Mouse (Mus musculus): ENCODE data around the gene Ap1s3.

Gene Ap1s3

DNA sequence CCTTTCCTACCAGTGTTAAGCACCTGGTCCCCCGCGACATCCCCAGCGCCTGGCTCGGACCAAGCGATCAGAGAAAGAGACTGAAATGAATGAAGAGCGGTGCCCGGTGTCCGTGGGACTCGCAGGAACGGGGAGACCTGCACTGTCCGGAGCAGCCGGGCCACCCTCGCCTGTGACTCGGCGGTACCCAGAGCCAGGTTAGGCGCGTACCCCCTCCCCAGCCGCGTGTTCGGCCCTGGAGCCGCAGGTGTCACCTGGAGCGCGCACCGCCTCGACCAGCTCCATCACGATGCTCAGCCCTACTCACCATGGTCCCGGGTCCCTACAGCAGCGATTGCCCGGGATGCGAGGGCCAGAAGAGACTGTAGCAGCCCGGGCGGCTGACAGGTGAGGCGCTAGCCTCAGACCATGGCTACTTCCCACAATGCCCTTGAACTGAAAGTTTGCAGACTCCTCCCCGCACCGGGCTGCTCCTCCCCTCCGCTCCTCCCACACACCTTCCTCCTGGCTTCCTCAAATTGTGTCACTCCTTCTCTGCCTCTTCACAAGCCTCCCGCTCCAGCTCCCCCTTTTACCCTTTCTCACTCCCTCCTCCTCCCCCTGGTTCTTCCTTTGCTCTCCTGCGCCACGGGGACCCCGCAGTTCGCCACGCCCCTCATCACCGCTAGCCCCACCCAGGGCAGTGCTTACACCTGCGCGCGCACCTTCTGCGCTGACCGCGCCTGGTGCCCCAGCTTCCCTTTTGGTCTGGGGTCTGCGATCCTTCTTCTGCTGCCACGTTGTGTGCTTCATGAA lies at the start of gene Ap1s3:
Ap1s3 (minus strand) TSS at position 430 of the 795 bp plus-strand sequence.
- peak; percentile 43 for DNase-seq (ENCODE audit: low spot score)

DNA sequence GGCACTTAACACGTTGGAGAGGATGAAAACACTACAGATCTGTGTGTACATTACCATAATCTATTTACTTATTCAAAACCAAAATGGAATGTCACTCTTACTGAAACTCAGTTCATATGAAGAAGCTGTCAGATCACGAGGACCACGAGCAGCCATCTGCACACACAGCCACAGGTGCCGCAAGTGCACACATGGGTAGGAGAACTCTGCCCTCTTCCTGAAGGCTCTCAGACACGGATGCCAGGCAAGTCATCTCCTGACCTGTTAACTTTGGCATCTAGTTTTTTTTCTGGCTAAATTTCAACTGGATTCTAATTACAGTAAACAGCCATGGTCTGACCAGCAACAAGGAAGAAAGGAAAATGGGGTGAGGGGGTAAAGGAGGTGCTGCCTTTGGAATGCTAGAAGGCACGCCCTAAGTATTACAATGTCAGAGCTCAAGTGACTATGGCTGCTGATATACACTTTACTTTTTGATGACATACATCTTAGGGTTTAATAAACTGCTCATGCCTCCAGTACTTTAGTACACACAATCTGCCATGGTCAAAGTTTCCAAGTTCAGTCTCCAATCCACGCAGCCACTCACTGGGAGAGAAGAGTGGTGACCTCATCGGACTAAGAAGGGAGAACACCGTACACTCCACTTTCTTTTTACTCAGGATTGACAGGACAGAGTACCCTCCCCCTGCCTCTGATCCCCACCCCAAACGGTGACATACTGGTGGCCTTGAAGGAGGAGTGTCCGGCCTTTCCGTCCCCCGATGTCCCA lies 42.6 kb upstream of the Ap1s3 start:
- no peak for DNase-seq (ENCODE audit: low spot score)

DNA sequence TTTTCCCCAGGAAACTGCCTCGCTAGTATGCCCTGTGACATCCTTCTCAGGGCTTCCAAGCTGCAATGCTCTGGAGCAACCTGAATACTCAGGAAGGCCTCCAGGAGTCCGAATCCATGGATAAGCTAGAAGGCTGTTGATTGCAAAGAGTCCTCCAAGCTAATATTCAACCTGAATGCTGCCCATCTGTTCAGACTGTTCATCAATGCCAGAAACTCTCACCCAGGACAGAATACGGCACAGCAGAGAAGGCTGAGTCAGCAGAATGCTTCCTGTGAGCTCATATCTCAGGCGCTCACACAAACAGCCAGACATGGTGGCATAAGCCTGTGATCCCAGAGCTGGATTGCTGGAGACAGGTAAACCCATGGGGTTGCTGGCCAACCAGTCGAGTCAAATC lies 41.3 kb upstream of the Ap1s3 start:
- no peak for DNase-seq (ENCODE audit: low spot score)

DNA sequence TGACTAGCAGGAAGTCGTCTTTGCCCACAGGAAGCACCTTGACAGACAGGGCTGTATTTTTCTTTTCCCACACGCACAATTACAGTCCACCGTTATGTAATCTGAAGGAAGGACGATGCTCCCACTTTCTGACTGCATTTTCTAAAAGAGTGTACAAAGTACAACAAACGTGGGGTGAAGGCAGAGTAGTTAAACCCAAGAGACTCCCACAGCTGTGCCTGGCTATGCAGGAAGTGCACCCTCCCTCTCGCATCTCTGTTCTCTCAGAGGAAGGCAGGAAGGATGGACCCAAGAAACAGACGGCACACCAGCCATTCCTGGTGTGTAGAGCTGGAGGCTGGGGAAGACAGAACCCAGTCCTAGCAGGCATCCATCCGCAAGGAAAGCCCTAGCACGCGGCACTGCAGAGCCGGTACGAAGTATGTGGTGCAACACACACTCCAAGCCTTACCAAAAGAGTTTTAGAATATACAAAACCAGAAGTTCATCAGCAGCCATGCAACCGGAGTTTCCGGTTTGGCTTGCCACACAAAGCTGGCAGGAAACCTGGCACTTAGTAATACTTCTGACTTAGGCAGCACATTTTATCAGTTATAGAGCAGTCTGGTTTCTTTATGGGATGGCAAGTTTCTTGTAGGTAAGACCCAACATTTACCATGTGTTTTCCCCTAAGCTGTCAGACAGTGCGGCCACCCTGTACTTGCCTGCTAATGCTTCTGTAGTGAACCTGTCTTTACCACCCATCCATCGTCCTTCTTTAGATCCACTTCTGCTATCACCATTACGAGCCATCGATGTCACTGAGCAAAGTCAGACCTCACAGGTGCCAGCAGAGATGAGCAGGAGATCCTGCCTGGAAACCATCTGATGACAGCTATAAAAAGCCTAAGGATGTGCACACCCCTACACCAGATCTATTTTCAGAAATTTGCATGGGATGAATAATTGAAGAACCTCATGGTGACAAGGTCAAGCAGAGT lies 39.7 kb upstream of the Ap1s3 start:
- DNase-seq (ENCODE audit: low spot score) = no peak

DNA sequence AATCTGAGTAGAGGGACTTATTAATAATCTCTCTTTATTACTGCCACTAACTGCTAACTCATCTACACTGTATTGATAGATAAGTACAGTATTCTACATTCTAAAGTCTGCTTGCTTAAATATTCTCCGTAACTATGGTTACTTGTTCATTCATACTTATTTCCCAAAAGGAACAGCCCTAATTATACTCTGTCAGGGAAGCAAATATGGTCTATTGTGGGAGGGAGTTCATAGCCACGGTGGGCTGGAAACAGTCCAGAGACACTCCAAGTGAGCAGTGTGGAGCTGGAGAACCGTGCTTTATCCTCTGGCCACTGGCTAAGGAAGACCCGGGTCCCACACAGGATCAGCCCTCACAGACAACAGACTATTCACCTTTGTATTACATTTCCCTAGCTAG lies 38.9 kb upstream of the Ap1s3 start:
- DNase-seq (ENCODE audit: low spot score) = no peak

DNA sequence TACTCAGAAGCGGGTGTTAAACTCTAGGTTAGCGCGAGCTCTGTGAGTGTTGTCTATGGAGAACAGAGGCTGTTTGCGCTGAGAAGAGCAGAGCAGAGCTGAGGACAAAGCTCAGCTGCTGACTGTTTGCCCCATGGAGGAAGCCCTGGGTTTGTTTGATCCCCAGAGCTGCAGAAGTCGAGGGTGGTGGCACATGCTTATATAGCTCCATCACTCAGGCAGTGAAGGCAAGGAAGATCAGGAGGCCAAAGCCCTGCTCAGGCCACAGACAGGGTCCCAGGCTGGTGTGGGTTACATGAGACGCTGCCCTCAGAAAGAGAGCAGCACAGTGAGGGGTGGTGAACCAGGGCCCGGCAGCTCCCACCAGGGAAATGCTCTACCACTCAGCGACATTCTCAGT lies 38.4 kb upstream of the Ap1s3 start:
- DNase-seq (ENCODE audit: low spot score) = no peak

DNA sequence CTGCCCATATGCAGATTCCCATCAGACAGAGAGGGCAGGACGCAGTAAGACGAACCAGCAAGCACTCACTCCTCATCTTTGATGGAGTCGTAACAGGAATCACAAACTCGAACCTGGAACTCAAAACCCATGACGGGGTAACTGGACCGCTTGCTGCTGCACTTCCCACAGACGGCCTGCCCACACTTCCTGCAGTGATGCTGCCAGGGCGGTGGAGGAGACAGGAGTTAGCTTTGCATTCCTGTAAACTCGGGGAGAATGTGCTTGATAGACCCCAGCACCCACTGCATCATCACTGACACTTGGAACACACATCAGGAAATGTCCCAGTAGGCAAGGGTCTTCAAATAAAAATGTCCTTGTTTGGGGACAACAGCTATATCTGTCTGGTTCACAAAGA lies 35.6 kb upstream of the Ap1s3 start:
- no peak for DNase-seq (ENCODE audit: low spot score)

DNA sequence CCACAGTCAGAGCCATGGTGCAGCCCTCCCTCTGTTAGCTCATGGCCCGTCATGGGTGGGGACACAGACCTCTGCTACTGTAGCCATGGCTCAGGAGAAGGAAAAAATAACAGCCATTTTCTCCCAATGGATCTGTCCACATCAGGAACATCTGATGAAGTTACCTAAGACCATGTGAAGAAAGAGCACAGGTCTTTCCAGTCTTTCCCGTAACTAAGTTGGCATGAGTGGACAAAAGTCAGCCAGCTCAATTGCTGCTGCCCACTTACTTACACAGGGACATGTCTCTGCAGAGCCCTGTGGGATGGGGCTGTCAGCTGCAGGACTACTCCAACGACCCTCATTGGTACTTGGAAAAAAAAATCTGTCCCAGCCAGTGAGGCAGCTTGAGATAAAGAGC lies 34.9 kb upstream of the Ap1s3 start:
- DNase-seq (ENCODE audit: low spot score) = no peak

DNA sequence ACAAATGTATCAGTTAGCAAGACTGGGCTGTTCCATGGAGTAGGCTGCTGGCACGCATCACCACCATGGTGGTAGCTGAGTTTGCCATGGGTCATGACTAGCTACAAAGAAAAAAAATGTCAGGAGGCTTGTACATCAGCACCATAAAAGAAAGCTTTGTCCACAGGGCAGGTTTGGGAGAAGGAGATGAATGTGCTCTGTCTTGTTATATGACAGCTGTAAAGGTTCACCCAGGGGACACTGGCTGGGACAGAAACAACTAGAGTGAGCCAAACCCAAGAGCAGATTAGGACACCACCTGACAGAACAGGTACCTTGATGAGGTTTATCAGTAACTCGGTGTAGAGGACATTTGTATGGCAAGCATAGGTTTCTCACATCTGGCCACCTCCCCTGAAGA lies 32.9 kb upstream of the Ap1s3 start:
- no peak for DNase-seq (ENCODE audit: low spot score)

DNA sequence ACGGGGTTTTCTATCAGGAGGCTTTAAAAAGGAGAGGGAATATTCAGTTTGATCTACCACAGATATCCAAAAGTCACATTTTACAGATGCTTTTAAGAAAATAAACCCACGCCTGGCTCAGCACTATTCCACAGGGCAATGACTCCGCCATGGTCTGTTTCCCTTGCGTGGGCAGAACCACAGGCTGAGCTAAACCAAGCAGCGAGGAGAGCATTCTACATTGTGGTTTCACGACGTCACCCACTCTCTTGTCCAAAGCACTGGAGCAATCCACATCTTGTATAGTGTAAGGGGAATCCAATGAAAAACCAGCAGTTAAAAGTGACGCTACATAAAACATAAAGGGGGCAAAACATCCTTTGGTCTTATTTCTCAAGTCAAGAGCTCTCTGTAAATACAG lies 31.7 kb upstream of the Ap1s3 start:
- no peak for DNase-seq (ENCODE audit: low spot score)

DNA sequence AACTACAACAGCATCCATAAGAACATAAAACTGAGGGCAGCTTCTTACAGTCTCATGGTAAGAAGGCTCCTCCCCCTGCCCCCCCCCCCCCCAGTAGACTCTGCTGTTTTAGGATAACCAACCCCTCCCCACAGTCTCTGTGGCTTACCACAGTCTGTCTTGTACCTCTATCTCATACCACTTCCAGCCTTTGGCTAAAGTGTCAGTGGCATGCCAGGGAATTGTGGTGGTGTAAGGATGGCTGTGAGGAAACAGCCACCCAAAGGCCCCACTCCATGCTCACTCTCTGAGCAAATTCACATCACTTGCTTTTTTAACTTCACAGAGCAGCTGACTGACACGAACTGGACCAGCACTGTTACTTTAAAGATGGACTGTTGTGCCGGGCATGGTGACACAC lies 26.7 kb upstream of the Ap1s3 start:
- no peak for DNase-seq (ENCODE audit: low spot score)

DNA sequence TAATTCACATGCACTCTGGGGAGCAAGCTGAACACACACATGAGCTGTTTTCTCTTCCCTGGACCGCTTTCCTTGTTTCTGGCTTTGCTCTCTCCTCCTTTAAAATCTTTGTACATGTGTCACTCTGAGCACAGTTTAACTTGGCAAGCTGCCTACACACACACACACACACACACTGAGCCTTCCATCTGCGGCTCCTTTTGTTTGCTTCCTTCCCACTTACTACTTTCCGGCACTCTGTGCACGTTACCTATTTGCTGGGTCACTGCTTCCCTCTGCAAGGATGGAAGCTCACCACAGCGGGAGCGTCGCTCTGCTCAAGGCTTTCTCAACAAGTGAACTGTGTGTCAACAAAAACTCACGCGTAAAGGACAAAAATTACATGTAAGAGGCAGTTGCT lies 25.6 kb upstream of the Ap1s3 start:
- DNase-seq (ENCODE audit: low spot score) = no peak

DNA sequence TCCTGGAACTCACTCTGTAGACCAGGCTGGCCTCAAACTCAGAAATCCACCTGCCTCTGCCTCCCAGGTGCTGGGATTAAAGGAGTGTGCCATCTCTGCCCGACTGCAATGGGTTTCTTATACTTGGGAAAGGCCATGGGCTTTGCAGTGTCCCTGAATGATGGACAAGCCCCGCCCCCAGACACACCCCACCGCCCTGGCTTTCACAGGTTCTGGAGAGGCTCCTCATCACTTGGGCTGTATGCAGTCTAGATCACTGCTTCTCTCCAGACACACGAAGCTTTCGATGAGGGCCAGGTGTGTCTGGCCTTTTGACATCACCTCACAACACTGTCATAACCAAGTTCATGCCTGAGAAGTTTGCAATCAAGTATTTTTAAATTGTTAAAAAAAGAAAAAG lies 25.2 kb upstream of the Ap1s3 start:
- no peak for DNase-seq (ENCODE audit: low spot score)

DNA sequence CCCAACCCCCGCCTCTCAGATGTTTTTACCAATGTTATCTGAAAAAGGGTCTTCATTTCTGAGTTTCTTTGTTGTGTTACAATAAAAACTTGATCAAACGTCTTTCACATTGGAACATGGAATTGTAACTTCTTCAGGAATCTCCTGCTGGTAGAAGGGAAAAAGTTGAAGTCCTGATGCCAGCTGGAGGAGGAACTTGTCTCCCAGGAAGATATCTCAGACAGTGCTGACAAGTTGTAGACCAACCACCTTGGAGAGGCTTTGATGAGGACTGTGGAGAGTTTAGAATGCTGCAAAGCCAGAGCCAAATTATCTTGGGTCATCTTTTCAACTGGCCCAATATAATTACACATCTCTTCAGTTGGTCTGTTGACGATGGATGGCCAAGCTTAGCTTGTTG lies 20.7 kb upstream of the Ap1s3 start:
- DNase-seq (ENCODE audit: low spot score) = no peak

DNA sequence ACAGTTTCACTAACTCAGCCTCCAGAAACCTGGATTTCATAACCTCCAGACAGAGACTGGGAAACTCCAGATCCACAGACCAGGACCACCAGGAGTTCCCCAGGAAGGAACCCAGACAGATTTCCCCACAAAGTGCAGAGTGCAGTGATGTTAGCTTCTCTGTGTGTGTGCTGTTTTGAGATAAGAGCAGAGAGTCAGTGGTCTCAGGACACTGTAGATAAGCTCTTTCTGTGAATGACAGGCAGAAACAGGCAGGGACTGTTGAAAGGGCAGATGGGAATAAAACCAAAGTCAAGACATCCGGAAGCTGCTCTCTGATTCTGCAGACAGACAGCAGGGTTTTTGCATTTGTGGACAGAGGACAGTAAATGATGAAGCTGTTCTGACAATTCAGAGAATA lies 15.5 kb upstream of the Ap1s3 start:
- DNase-seq (ENCODE audit: low spot score) = no peak

DNA sequence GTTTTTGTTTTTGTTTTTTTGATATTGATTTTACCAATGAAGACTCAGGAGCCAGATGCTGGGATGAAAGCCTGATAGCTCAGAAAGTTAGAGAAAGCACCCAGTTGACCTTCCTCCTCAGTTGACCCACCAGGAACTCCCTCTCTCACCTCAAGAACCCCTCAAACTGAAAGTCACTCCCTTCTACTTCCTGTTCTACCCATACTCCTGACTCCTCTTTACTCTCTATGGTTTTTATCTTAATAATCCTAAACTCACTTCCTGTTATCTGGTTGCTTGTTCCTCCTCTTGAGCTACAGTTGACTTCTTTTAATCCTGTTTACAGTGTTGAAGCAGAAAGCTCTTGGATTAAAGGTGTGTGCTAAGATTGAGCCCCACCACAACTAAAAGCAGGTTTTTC lies 12.3 kb upstream of the Ap1s3 start:
- no peak for DNase-seq (ENCODE audit: low spot score)

DNA sequence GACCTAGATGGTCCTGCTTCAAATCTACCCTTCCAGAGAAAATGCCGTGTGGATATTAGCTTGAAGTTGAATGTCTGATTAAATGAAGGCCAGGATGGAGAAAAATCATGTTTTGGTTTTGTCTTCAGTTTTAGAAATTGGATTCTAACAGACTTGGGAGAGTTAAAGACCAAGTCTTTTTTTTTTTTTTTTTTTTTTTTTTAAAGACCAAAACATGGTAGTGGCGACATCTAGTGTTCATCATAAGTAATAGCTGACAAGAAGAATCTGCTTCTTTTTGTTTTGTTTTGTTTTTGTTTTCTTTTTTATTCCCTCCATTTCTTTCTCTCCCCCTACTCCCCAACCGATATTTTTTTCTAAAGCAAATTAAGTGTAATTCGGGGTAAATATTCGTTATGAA lies 11.2 kb upstream of the Ap1s3 start:
- no peak for DNase-seq (ENCODE audit: low spot score)

DNA sequence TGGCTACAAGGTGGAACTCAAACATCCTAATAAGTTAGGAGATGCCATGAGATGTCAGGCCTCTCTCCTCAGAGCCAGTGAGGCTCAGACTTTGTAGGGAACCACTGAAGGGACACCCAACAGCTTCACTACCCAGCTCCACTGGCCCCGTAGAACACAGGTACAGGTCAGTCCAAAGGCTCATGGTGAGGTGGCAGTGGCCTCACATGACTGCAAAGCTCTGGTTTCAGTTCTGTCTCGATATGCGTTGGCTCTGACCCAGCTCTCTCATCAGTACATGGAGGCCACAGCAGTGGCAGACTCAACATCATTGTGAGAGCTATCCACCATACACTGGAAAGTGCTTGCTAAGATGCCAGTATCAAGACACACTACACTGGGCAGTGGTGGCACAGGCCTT lies 9.0 kb upstream of the Ap1s3 start:
- no peak for DNase-seq (ENCODE audit: low spot score)

DNA sequence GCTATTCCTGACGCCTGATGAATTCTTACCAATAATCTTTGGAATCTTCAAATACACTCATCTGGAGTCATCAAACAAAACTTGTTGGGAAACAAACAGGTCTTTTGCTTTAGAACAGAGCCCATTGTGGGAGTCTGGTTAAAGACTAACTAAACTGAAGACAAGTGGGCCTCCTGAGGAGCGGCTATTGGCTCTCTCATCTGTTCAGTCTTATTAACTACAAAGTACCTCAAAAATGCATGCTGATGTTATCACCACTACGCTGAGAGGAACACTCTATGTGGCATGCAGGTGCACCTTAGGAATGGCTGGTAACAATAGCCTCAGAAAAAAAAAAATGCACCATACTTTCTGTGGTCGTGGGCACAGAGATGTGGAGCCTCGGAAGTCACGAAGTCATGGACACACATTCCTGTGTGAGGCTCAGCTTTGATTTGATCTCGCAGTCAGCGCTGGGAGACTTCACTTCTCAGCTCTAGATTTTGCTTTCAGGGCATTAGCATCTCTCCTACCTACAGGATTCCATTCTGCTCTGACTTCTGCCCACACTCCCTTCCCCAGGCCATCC lies 6.4 kb upstream of the Ap1s3 start:
- DNase-seq (ENCODE audit: low spot score) = no peak

DNA sequence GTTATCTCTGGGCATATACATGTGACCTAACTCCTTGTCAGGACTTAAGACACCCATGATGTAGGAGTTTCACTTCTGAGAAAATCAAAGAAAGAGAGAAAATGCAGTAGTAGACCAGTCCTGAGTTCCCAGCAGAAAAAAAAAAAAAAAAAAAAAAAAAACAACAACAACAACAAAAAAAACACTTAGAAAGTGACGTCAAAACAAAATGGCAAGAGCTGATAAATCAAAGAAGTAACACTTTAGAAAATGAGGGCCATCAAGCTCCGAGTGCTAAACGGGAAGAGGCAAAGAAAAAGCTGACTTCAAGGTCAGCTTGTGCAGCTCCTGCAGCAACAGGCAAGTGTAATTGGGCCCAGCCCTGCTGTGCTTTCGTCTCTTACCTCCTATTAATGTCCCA lies 3.9 kb upstream of the Ap1s3 start:
- no peak for DNase-seq (ENCODE audit: low spot score)

DNA sequence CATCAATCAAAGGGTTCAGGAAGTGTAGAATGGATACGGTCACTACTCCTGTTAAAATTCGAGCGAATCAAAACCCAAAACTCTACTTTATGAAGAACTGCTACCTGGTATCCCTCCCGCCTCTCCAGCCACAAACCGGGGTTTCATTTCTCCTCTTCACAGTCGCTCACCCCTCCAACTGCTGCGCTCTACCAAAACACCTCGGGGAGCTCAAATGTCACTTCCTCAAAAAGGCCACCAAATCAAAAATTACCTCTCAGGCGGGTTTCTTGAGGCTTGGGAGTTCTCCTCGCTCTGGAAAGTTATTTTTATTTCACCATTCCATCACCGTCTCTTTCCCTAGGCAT lies 603 bp downstream of the Ap1s3 start:
- DNase-seq (ENCODE audit: low spot score) = no peak

DNA sequence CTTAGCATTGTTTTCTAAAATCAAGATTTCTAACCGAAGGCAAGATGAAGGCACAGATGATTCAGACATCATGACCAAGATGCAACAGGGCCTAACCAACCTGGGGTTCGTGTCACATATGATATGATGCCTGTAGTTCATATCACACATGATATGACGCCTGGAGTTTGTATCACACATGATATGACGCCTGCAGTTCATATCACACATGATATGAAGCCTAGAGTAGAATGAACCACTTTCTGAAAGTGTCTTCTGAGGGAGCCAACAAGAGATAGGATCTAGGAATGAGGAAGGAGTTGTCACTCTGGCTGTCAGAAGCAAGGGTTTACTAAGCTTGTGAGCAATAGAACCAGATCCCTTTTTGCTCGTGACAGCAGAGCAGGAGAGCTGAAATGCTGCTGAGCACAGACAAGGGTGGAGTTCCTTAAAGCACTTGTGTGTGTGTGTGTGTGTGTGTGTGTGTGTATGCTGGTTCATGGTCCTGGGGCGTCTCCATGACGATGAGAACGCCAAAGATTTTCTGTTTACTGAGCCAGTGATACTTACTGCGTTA lies 2.3 kb downstream of the Ap1s3 start:
- no peak for DNase-seq (ENCODE audit: low spot score)
